Mouse (Mus musculus) small intestine, adult 2 months (tissue): ENCODE results near the gene Gimap8.

ENCODE experiments used
- CTCF ChIP-seq: fragments of 200-500 bp; IDR thresholded peaks from 2 replicates; pipeline ENCODE4 v1.5.1; 2012; ENCODE audit warnings: low read depth, mild to moderate bottlenecking, control low read depth, inconsistent platforms, low read length, moderate library complexity, mixed read lengths; ENCODE audit not compliant: insufficient replicate concordance, insufficient read length; ENCODE audit errors: extremely low read depth
- POLR2A ChIP-seq: fragments of 200-500 bp; IDR thresholded peaks from 2 replicates; pipeline ENCODE4 v1.6.1; 2012; ENCODE audit warnings: low read depth, mild to moderate bottlenecking, control low read depth, inconsistent platforms, low read length, moderate library complexity

- TF ChIP-seq POLR2A (no peak), CTCF (no peak)
These were observed 31.4 kb downstream of the Gimap8 start for GRCm38 (mm10) chr6:48678391-48678790.
